Mouse (Mus musculus) ES-Bruce4 (cell line): Measurements from ENCODE around the gene Tmem106c. TPM values are rescaled to one million over a fixed set of nuclear protein-coding genes. Genes with fewer than 3 reads are reported as not detected.

Experiments used
- H3K27ac ChIP-seq: 2 replicates; pipeline ENCODE4 v1.5.1; 2012; ENCODE audit warnings: low read length, inconsistent platforms; ENCODE audit not compliant: insufficient read depth
- H3K27me3 ChIP-seq: 2 replicates; pipeline ENCODE4 v1.6.1; 2012; ENCODE audit warnings: mild to moderate bottlenecking, low read length, inconsistent platforms; ENCODE audit not compliant: control insufficient read depth, poor library complexity, insufficient read depth, severe bottlenecking
- H3K36me3 ChIP-seq: 2 replicates; pipeline ENCODE4 v1.6.1; 2012; ENCODE audit warnings: inconsistent platforms, mild to moderate bottlenecking, low read length, moderate library complexity; ENCODE audit not compliant: control insufficient read depth, poor library complexity, insufficient read depth, severe bottlenecking
- H3K4me1 ChIP-seq: one replicate; pipeline ENCODE4 v1.8.1; 2011; ENCODE audit warnings: low read length; ENCODE audit not compliant: control insufficient read depth, insufficient read depth
- H3K4me3 ChIP-seq: 2 replicates; pipeline ENCODE4 v1.5.1; 2011; ENCODE audit warnings: low read depth, mild to moderate bottlenecking, low read length
- H3K9ac ChIP-seq: 2 replicates; pipeline ENCODE4 v1.6.1; 2012; ENCODE audit warnings: low read depth, mild to moderate bottlenecking, inconsistent platforms; ENCODE audit not compliant: poor library complexity, severe bottlenecking
- H3K9me3 ChIP-seq: replicated peaks from 2 replicates; pipeline ENCODE4 v1.6.1; 2012; ENCODE audit warnings: mild to moderate bottlenecking, low read length, inconsistent platforms; ENCODE audit not compliant: control insufficient read depth, poor library complexity, insufficient read depth, severe bottlenecking
- CTCF ChIP-seq: IDR thresholded peaks from one replicate; pipeline ENCODE4 v1.8.1; 2011; ENCODE audit warnings: low read depth, low read length
- EP300 ChIP-seq: IDR thresholded peaks from 2 replicates; pipeline ENCODE4 v1.6.1; 2011; ENCODE audit warnings: low read depth, low read length; ENCODE audit not compliant: insufficient read depth
- POLR2A ChIP-seq: IDR thresholded peaks from one replicate; pipeline ENCODE4 v1.8.1; 2011; ENCODE audit warnings: low read length; ENCODE audit not compliant: insufficient read depth
- polyA plus RNA-seq: library from polyadenylated mRNA; stranded (reverse); fragments of >200 nt; gene quantifications from 2 replicates; pipeline ENCODE4 v1.2.4, GENCODE M21; 2011; ENCODE audit warnings: low read depth; ENCODE audit not compliant: missing spikeins, insufficient read depth, insufficient read length

Gene Tmem106c
- polyA plus RNA-seq, 1 experiment: 48.5 TPM

GRCm38 (mm10) chr15:97955286-97955685 is 8.7 kb upstream of the Tmem106c start:
- TF ChIP-seq POLR2A (no peak), EP300 (no peak), CTCF (no peak)
- Histone ChIP-seq H3K27ac (no peak overlapping the region), H3K4me3 (no peak overlapping the region)

GRCm38 (mm10) chr15:97955742-97956141 is 8.3 kb upstream of the Tmem106c start:
- Histone ChIP-seq H3K4me3 (no peak overlapping the region), H3K4me1 (no peaks in the 10 kb centered on the region), H3K36me3 (no peaks in the 10 kb centered on the region), H3K27ac (no peak overlapping the region), H3K9me3 (no peaks in the 10 kb centered on the region), H3K27me3 (no peaks in the 10 kb centered on the region), H3K9ac (no peak overlapping the region)
- TF ChIP-seq POLR2A (no peak), EP300 (no peak), CTCF (no peak)

More at GRCm38 (mm10) chr15:97955286-97955685, 8.7 kb upstream of the Tmem106c start:
- no peaks in the 10 kb centered on the region for H3K27me3 ChIP-seq
- no peaks in the 10 kb centered on the region for H3K9me3 ChIP-seq
- H3K36me3 ChIP-seq: no peaks in the 10 kb centered on the region
- H3K9ac ChIP-seq: no peak overlapping the region
- no peaks in the 10 kb centered on the region for H3K4me1 ChIP-seq

DNA sequence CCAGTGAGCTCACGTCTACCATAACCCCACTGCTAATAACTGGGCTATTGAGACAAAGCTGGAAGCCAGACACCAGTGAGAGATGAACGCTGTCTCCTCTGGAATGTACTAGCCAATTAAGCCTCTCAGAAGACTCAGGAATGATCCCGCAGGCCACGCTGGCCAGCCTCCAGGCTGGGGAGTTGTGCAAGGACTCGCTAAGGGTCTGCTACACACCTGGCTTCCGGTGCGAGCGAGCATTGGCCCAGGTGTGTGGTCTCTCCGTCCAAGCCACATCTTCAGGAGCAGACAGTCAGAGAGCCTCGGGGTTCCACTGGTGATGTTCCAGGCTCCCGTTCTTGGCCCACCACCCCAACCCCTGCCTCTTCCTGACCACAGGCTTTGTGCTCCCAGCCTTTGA is 7.6 kb upstream of the Tmem106c start:
- Histone ChIP-seq H3K36me3 (no peaks in the 10 kb centered on the region), H3K4me1 (no peaks in the 10 kb centered on the region), H3K9me3 (no peaks in the 10 kb centered on the region), H3K4me3 (no peak overlapping the region), H3K9ac (no peak overlapping the region), H3K27me3 (no peaks in the 10 kb centered on the region), H3K27ac (no peak overlapping the region)
- TF ChIP-seq CTCF: no peak
- TF ChIP-seq EP300: no peak
- no peak for TF ChIP-seq POLR2A

- H3K9me3 ChIP-seq: no peaks in the 10 kb centered on the region
- H3K4me3 ChIP-seq: peak overlapping the region; percentile 86
- no peaks in the 10 kb centered on the region for H3K4me1 ChIP-seq
- no peak for TF ChIP-seq POLR2A
- TF ChIP-seq EP300: no peak
- no peak for TF ChIP-seq CTCF
- no peaks in the 10 kb centered on the region for H3K36me3 ChIP-seq
- peak overlapping the region; percentile 61 for H3K27ac ChIP-seq
- H3K27me3 ChIP-seq: no peaks in the 10 kb centered on the region
- H3K9ac ChIP-seq: peak overlapping the region; percentile 88
Observed at GRCm38 (mm10) chr15:97963329-97963988, 541 bp upstream of the Tmem106c start.

DNA sequence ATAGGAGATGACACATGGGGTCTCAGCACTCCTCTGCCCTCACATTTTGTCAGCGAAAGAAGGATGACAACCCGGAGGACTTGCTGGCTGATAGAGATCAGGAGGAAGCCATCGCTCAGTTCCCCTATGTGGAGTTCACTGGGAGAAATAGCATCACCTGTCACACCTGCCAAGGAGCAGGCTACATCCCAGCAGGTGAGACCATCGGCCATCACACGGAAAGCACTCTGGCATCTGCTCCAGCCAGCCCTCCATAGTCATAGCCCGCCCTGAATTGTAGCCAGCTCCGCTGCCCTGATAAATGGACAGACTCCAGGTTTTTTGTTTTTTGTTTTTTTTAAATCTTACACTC is 812 bp downstream of the Tmem106c start:
- H3K9me3 ChIP-seq: no peaks in the 10 kb centered on the region
- H3K4me3 ChIP-seq: peak overlapping the region; percentile 81
- TF ChIP-seq POLR2A (no peak), CTCF (no peak)
- no peaks in the 10 kb centered on the region for H3K4me1 ChIP-seq
- no peak overlapping the region for H3K27ac ChIP-seq
- no peaks in the 10 kb centered on the region for H3K27me3 ChIP-seq
- H3K36me3 ChIP-seq: no peaks in the 10 kb centered on the region
- peak overlapping the region; percentile 80 for H3K9ac ChIP-seq

DNA sequence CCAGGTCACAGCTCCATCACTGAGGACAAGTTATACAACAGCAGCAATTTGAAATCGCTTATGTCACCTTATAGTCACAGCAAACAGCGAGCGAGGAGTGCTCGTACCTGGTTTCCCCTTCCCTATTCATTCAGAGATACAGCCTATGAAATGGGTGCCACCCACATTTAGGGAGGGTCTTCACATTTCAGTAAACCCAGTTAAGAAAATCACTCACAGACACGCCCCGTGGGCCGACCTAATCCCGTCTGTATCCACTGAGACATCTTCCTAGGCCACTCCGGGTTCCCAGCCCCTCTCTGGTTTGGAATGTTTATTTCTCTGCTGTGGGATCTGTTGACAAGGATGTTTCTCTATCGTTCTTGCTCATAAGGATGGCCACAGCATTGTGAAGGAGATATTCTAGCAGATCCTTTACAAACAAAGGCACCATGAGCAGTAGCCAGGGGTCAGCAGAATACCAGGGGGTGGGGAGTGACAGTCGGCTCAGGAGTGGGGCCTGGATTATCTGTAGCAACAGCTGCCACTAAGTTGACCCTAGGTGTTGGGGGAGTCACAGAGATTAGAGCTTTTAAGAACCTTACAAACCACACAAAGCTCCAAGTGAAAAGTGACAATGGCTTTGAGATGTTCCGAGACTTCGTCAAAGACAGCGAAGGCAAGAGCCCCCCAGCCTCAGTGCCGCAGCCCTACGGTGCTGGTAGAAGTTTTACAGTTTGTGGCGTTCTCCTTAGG is 1.5 kb downstream of the Tmem106c start:
- H3K9ac ChIP-seq: no peak overlapping the region; the same call in 1 of the 2 replicates
- H3K27me3 ChIP-seq: no peaks in the 10 kb centered on the region
- H3K4me3 ChIP-seq: no peak overlapping the region
- H3K27ac ChIP-seq: no peak overlapping the region
- TF ChIP-seq POLR2A (no peak), CTCF (no peak)
- no peaks in the 10 kb centered on the region for H3K4me1 ChIP-seq
- no peaks in the 10 kb centered on the region for H3K36me3 ChIP-seq
- no peaks in the 10 kb centered on the region for H3K9me3 ChIP-seq
